Mouse (Mus musculus): ENCODE measurements around the gene Olfr212. TPM values are rescaled to one million over a fixed set of nuclear protein-coding genes. Genes with fewer than 3 reads are reported as not detected.
"Not testable (repeated sequence)": the region's sequence is repeated elsewhere in the genome, so short reads cannot be mapped to it uniquely, and the experiment has no call there.

Gene Olfr212
- total and polyA plus RNA-seq, 3 experiments, result 0.03 TPM; not detected in 2

DNA sequence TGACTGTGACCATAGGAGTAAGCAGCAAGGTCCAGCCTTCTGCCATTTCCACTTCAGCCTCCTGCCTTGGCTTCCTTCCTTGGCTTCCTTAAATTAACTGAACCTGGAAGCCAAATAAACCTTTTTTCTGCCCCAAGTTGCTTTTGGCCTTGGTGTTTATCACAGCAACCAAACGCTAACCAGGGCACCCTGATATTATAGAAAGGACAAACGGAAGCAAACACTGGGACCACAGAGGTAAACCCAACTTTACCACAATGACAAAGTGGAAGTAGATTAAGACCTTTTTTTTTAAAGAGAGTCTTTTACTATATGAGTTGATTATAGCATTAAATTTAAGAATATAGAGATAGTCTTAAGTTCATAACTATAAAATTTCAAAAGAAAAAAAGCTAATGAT lies 36.2 kb downstream of the Olfr212 start:
- H3K4me3 ChIP-seq (ENCODE audit: control insufficient read depth in 1 of 2, insufficient read depth in 1 of 2, low read depth in 2 of 2, low read length in 2 of 2), result no peak overlapping the region
- TF ChIP-seq GATA1 (IDR thresholded peaks at IDR 0.05; ENCODE audit: low read depth, low read length) (no peak), RAD21 (IDR thresholded peaks at IDR 0.05; ENCODE audit: low read depth, low read length) (no peak), TAL1 (IDR thresholded peaks at IDR 0.05; ENCODE audit: low read length) (no peak), EP300 (IDR thresholded peaks at IDR 0.05; ENCODE audit: low read depth in 1 of 2, low read length in 2 of 2) (peak in 1 of 2 experiments; percentile 11; a peak in 1 of 4 replicates), MXI1 (IDR thresholded peaks at IDR 0.05; ENCODE audit: low read depth, low read length) (no peak), SIN3A (IDR thresholded peaks at IDR 0.05; ENCODE audit: low read length) (no peak), JUND (IDR thresholded peaks at IDR 0.05; ENCODE audit: low read depth, low read length) (no peak), NELFE (IDR thresholded peaks at IDR 0.05; ENCODE audit: low read depth, low read length) (no peak), CTCF (IDR thresholded peaks at IDR 0.05 in 2 of 3, conservative IDR thresholded peaks at IDR 0.05 in 1 of 3; ENCODE audit: control insufficient read depth in 1 of 3, insufficient read depth in 1 of 3, low read depth in 2 of 3, low read length in 3 of 3, poor library complexity in 1 of 3, severe bottlenecking in 1 of 3) (no peak), E2F4 (IDR thresholded peaks at IDR 0.05; ENCODE audit: borderline replicate concordance, low read depth, low read length) (no peak), MEF2A (IDR thresholded peaks at IDR 0.05; ENCODE audit: extremely low read depth, insufficient replicate concordance, low read depth, low read length, poor library complexity, severe bottlenecking) (no peak), MYB (IDR thresholded peaks at IDR 0.05; ENCODE audit: low read depth, low read length) (no peak), SMC3 (IDR thresholded peaks at IDR 0.05; ENCODE audit: low read depth, low read length) (no peak), HCFC1 (IDR thresholded peaks at IDR 0.05; ENCODE audit: low read depth, low read length) (no peak), USF1 (IDR thresholded peaks at IDR 0.05; ENCODE audit: low read depth, low read length) (no peak), BHLHE40 (IDR thresholded peaks at IDR 0.05; ENCODE audit: borderline replicate concordance, low read depth, low read length) (no peak), POLR2AphosphoS2 (IDR thresholded peaks at IDR 0.05; ENCODE audit: low read length) (no peak), POLR2AphosphoS5 (IDR thresholded peaks at IDR 0.05; ENCODE audit: borderline replicate concordance, low read depth, low read length) (no peak), ZNF384 (IDR thresholded peaks at IDR 0.05; ENCODE audit: low read depth, low read length) (peak; percentile 34; the same call in 1 of the 2 replicates), RCOR1 (IDR thresholded peaks at IDR 0.05; ENCODE audit: low read depth, low read length) (0 out of 2 replicates have a peak, but pooled peaks have one; percentile 10)
- H3K9me3 ChIP-seq (replicated peaks; ENCODE audit: insufficient read depth, low read length), result no peaks in the 10 kb centered on the region
- DNase-seq (ENCODE audit: low read depth, low spot score), result peak; percentile 9
- no peaks in the 10 kb centered on the region for H3K4me1 ChIP-seq (ENCODE audit: control insufficient read depth in 1 of 2, insufficient read depth in 2 of 2, low read length in 2 of 2)
- H3K36me3 ChIP-seq (ENCODE audit: control insufficient read depth in 1 of 2, insufficient read depth in 2 of 2, low read length in 2 of 2), result no peaks in the 10 kb centered on the region
- H3K9ac ChIP-seq (ENCODE audit: control insufficient read depth, low read depth, low read length, poor library complexity, severe bottlenecking), result no peak overlapping the region
- no peaks in the 10 kb centered on the region for H3K79me2 ChIP-seq (ENCODE audit: control insufficient read depth, insufficient read depth, low read length, poor library complexity)
- no peaks in the 10 kb centered on the region for H3K27me3 ChIP-seq (ENCODE audit: control insufficient read depth in 1 of 2, insufficient read depth in 2 of 2, low read length in 2 of 2)
- no peak overlapping the region for H3K27ac ChIP-seq (ENCODE audit: control insufficient read depth, low read depth, low read length)

DNA sequence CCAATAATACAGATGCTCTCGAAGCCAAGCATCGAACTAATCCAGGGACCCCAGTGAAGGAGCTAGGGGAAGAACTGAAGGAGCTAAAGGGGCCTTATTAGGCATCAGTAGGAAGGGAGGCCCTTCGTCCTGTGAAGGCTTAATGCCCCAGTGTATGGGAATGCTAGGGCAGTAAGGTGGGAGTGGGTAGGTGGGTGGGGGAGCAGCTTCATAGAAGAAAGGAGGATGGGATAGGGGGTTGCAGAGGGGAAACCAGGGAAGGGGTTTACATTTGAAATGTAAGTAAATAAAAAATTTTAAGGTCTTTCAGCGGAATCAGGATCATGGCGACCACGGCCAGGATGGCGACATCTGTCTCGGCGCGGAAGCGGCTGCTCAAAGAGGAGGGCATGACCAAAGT lies 44.5 kb downstream of the Olfr212 start, which contains the start of gene Gm5580:
Gm5580 (plus strand) TSS at position 301 of the 400 bp plus-strand sequence.
- not testable (repeated sequence) for H3K4me3 ChIP-seq (ENCODE audit: control insufficient read depth in 1 of 2, insufficient read depth in 1 of 2, low read depth in 2 of 2, low read length in 2 of 2); H3K9ac ChIP-seq (ENCODE audit: control insufficient read depth, low read depth, low read length, poor library complexity, severe bottlenecking); DNase-seq (ENCODE audit: low read depth, low spot score); H3K27me3 ChIP-seq (ENCODE audit: control insufficient read depth in 1 of 2, insufficient read depth in 2 of 2, low read length in 2 of 2); H3K9me3 ChIP-seq (replicated peaks; ENCODE audit: insufficient read depth, low read length); H3K27ac ChIP-seq (ENCODE audit: control insufficient read depth, low read depth, low read length); H3K4me1 ChIP-seq (ENCODE audit: control insufficient read depth in 1 of 2, insufficient read depth in 2 of 2, low read length in 2 of 2); H3K79me2 ChIP-seq (ENCODE audit: control insufficient read depth, insufficient read depth, low read length, poor library complexity); H3K36me3 ChIP-seq (ENCODE audit: control insufficient read depth in 1 of 2, insufficient read depth in 2 of 2, low read length in 2 of 2)
